Mouse (Mus musculus) limb, embryonic 10.5 days (tissue): Measurements from ENCODE around the gene Wipi2. TPM values are rescaled to one million over a fixed set of nuclear protein-coding genes. Genes with fewer than 3 reads are reported as not detected.

Experiments used
- DNase-seq: peaks from one replicate; pipeline ENCODE4 v3.0.0-alpha.2; 2017; ENCODE audit warnings: low spot score
- H3K27ac ChIP-seq: fragments of 300-500 bp; sonication (generic); 2 replicates; pipeline ENCODE4 v1.5.1; 2016; ENCODE audit warnings: mild to moderate bottlenecking
- H3K27me3 ChIP-seq: fragments of 300-500 bp; sonication (generic); 2 replicates; pipeline ENCODE4 v1.6.1; 2016; ENCODE audit warnings: low read depth, mild to moderate bottlenecking; ENCODE audit not compliant: poor library complexity, severe bottlenecking
- H3K36me3 ChIP-seq: fragments of 300-500 bp; sonication (generic); 2 replicates; pipeline ENCODE4 v1.6.1; 2016; ENCODE audit warnings: mild to moderate bottlenecking, moderate library complexity
- H3K4me1 ChIP-seq: fragments of 300-500 bp; sonication (generic); 2 replicates; pipeline ENCODE4 v1.6.1; 2016
- H3K4me3 ChIP-seq: fragments of 300-500 bp; sonication (generic); 2 replicates; pipeline ENCODE4 v1.5.1; 2016; ENCODE audit warnings: mild to moderate bottlenecking, moderate library complexity
- H3K9me3 ChIP-seq: fragments of 300-500 bp; sonication (generic); replicated peaks from 2 replicates; pipeline ENCODE4 v1.6.1; 2016; ENCODE audit warnings: mild to moderate bottlenecking
- WGBS: fragments of 180-500 bp; shearing (Covaris S2); methylation state at CpG from one replicate; pipeline ENCODE4 v1.1.7; 2016; 5-methylcytosine and 5-hydroxymethylcytosine counted together
- polyA plus RNA-seq: library from polyadenylated mRNA; unstranded; fragments of >200 nt; fragmentation: Nextera tagmentation; extraction: Ambion mirVana; gene quantifications from 2 replicates; pipeline ENCODE4 v1.2.1, GENCODE M21; 2016

Gene Wipi2
- polyA plus RNA-seq, 1 experiment from 2014 or later = 71.6 TPM

DNA sequence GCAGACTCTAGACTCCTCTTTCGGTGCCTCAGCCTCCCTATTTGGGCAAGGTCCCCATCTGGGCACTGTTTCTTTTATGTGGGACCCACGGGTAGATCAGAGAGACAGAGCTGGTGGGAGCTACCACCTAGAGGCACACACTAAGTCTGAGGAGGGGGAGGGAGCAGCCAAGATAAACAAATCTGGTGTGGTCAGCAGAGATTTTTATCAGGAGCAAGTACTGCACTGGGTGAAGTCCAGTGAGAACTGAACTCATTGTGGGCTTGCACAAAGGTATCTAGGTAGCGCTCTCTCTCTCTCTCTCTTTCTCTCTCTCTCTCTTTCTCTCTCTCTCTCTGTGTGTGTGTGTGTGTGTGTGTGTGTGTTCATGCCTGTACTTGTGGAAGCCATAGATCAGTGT is 13.0 kb upstream of the Wipi2 start:
- H3K27me3 ChIP-seq = peaks cover 8% of the 10 kb centered on the region
- no peak overlapping the region for H3K4me3 ChIP-seq
- no peak overlapping the region for H3K27ac ChIP-seq
- no peaks in the 10 kb centered on the region for H3K9me3 ChIP-seq
- 66% methylated on average over 3 of the region's 3 CpGs for WGBS
- no peaks in the 10 kb centered on the region for H3K4me1 ChIP-seq
- DNase-seq = no peak
- H3K36me3 ChIP-seq = no peaks in the 10 kb centered on the region

DNA sequence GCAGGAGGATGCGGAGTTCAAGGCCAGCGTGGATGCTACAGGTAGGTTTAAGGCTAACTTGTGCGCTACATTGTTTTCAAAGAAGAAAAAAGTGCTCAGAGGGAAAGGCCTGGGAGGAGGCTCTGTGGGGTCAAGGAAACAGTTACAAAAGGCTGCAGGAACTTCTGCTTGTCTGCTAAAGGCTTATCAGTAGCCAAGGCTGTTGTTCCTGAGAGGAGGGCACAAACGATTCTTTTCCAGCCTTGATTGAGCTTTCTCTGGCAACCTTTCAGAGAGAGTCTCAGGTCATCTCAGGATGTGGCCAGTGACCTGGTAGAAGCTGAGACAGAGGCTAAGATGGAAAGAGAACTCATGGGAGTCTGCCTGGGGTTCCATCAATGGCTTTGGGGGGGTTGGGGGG is 11.9 kb upstream of the Wipi2 start:
- Histone ChIP-seq H3K4me1 (no peaks in the 10 kb centered on the region), H3K9me3 (no peaks in the 10 kb centered on the region), H3K4me3 (no peak overlapping the region), H3K27me3 (no peaks in the 10 kb centered on the region), H3K27ac (no peak overlapping the region), H3K36me3 (no peaks in the 10 kb centered on the region)
- WGBS = 91% methylated on average over 4 of the region's 4 CpGs
- DNase-seq = no peak

DNA sequence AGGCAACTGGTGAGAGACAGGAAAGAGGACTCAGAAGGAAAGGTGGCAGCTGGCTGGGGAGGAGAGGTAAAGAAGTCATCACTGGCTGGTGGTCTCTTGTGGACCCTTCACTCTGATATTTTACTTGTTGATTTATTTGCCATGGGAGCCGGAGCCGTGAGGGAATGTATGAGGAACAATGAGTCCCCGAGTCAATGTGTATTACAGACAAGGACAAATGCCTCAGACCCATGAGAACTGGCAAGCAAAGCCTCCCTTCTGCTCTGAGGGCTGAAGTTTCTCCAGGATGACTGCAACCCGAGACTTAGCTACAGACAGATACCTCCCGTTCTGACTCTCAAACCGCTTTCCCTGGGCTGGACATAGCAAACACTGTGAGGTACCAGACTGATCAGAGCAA is 11.2 kb upstream of the Wipi2 start:
- no peaks in the 10 kb centered on the region for H3K36me3 ChIP-seq
- DNase-seq = no peak
- no peak overlapping the region for H3K4me3 ChIP-seq
- H3K4me1 ChIP-seq = no peaks in the 10 kb centered on the region
- no peaks in the 10 kb centered on the region for H3K27me3 ChIP-seq
- no peak overlapping the region for H3K27ac ChIP-seq
- WGBS = 71% methylated on average over 6 of the region's 6 CpGs
- H3K9me3 ChIP-seq = no peaks in the 10 kb centered on the region

DNA sequence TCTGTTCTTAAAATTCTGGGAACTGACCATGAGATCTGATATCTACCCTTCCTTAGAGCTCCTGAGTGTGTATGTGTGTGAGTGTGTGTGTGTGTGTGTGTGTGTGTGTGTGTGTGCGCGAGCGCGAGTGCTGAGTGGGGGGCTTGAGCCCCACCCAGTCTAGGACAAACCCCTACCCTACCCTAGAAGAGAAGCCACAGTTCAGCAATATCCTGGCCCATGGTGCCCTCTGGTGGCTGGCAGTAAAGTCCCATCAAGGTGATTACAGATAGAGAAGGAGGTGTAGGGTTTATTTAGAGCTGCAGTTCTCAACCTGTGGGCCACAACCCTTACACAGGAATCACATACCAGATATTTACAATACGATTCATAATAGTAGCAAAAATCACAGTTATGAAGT is 7.6 kb upstream of the Wipi2 start:
- Histone ChIP-seq H3K4me1 (0 out of 2 replicates have a peak, but pooled peaks cover 5% of the 10 kb centered on the region), H3K27ac (no peak overlapping the region), H3K36me3 (no peaks in the 10 kb centered on the region), H3K4me3 (no peak overlapping the region), H3K9me3 (no peaks in the 10 kb centered on the region), H3K27me3 (no peaks in the 10 kb centered on the region)
- peak; percentile 60 for DNase-seq
- 39% methylated on average over 5 of the region's 5 CpGs for WGBS

DNA sequence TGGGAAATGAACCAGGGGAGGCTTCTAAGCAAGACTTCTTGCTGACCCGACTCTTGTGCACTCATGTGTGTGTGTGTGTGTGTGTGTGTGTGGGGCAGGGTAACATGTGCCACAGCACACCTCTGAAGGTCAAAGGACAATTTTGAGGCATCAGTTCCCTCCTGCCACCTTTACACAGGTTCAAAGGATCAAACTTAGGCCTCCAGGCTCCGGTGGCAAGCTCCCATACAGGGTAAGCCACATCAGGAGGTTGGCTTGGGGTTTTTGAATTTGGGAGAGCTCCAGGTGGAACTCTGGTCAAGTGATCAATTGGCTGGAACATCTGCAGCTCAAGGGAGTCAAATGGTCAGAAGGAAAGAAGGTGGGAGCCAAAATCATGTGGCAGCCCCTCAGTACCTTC is 6.1 kb upstream of the Wipi2 start:
- Histone ChIP-seq H3K36me3 (no peaks in the 10 kb centered on the region), H3K9me3 (no peaks in the 10 kb centered on the region), H3K4me1 (peaks cover 10% of the 10 kb centered on the region; the same call in 1 of the 2 replicates), H3K4me3 (no peak overlapping the region), H3K27ac (no peak overlapping the region), H3K27me3 (no peaks in the 10 kb centered on the region)
- DNase-seq = no peak
- 87% methylated on average over 2 of the region's 2 CpGs for WGBS

DNA sequence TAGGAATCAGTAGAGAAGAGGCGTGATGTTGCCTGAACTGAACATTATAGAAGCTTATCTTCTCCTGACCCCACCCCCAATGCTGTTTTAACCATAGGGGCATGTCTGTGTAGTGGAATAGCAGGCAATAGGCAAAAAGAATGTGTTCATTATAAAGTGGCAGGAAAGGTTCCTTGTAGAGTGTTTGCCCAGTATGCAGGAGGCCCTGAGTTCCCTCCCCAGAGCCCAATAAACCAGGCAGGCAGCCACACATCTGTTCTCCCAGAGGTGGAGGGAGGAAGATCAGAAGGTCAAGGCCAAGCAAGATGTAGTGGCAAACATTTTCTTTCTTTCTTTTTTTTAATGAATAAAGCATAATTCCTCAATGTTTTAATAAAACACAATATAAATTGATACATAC is 5.4 kb upstream of the Wipi2 start:
- H3K36me3 ChIP-seq = no peaks in the 10 kb centered on the region
- WGBS = 73% methylated on average over 1 of the region's 1 CpGs

DNA sequence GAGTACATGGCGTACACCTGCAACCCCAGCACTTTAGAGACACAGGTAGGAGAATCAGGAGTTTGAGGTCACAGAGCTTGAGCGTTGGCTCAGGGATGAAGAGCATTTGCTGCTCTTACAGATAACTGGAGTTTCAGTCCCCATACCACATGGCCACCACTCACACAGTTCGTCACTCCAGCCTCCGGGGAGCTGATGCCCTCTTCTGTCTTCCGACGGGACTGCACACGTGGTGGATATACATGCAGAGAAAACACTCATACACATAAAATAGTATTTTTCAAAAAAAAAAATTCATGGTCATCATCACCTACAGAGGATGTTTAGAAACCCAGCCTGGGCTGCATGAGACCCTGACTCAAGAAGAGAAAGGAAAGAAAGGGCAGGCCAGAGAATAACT is 4.4 kb upstream of the Wipi2 start:
- 90% methylated on average over 7 of the region's 7 CpGs for WGBS
- Histone ChIP-seq H3K4me1 (peaks cover 12% of the 10 kb centered on the region; the same call in 1 of the 2 replicates), H3K4me3 (no peak overlapping the region), H3K27ac (no peak overlapping the region), H3K36me3 (no peaks in the 10 kb centered on the region), H3K9me3 (no peaks in the 10 kb centered on the region), H3K27me3 (no peaks in the 10 kb centered on the region)
- no peak for DNase-seq

More for the DNA sequence above, 5.4 kb upstream of the Wipi2 start:
- H3K27me3 ChIP-seq = no peaks in the 10 kb centered on the region
- H3K4me1 ChIP-seq = peaks cover 10% of the 10 kb centered on the region; the same call in 1 of the 2 replicates
- H3K4me3 ChIP-seq = no peak overlapping the region
- H3K27ac ChIP-seq = no peak overlapping the region
- no peak for DNase-seq
- no peaks in the 10 kb centered on the region for H3K9me3 ChIP-seq

DNA sequence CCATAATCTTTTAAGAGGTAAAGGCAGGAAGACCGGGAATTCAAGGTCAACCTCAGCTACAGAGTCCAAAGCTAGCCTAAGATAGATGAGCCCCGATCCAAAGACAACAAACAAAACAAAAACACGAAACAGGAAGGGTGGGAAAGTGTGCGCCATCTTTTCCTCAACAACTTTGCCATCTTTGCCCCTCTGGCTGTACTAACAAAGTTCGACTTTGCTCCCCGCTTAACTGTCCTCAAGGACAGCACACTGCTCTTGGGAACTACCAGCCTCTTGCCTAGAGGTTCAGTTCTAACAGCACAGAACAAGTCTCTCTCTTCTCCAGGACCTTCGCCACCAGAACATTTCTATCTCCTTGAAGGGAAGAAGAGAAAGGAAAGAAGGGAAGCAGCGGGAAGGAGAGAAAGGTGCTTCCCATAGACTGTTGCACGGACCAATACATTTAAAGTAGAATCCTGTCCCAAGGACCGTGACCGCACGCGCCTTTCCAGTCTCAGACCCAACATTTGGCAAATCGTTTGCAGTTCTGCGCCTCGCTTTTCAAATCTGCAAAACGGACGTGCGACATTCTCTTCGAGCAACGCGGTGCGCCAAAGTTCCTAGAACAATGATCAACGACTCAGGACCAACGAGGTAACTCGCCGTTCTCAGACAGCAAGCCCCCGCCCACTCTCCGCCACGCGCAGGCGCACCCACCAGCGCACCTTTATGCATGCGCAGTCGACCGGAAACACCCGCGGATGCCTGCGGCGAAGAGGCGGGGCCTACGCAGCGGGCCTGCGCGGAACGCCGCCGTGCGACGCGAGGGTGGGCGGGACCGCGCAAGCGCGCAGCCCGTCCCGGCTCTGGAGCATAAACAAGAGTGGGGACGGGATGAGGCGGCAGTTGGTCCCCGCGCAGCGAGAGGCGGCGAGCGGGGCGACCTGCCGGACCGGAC is 1.5 kb downstream of the Wipi2 start:
- peak; percentile 99 for DNase-seq
- WGBS = under 1% methylated on average over 69 of the region's 69 CpGs
- no peaks in the 10 kb centered on the region for H3K27me3 ChIP-seq
- peak overlapping the region; percentile 97 for H3K4me3 ChIP-seq
- peak overlapping the region; percentile 94 for H3K27ac ChIP-seq
- no peaks in the 10 kb centered on the region for H3K9me3 ChIP-seq
- peaks cover 30% of the 10 kb centered on the region for H3K36me3 ChIP-seq
- H3K4me1 ChIP-seq = peaks cover 28% of the 10 kb centered on the region

DNA sequence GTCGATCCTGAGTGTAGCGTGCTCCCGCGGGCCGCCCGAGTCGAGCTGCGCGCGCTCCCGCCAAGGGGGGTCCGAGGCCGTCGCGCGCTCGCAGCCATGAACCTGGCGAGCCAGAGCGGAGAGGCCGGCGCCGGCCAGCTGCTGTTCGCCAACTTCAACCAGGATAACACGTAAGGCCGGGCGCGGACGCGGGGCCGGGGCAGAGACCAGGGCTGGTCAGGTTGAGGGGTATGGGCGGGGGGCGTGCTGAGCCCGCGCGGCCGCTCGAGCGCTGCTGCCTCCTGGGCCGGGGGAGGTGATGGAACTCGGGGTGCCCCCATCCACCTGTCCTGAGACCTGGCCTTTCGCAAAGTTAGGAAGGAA is 2.1 kb downstream of the Wipi2 start:
- Histone ChIP-seq H3K27me3 (no peaks in the 10 kb centered on the region), H3K4me3 (peak overlapping the region; percentile 97), H3K9me3 (no peaks in the 10 kb centered on the region), H3K4me1 (peaks cover 28% of the 10 kb centered on the region), H3K27ac (peak overlapping the region; percentile 94), H3K36me3 (peaks cover 36% of the 10 kb centered on the region)
- WGBS = 1% methylated on average over 41 of the region's 41 CpGs
- no peak for DNase-seq

DNA sequence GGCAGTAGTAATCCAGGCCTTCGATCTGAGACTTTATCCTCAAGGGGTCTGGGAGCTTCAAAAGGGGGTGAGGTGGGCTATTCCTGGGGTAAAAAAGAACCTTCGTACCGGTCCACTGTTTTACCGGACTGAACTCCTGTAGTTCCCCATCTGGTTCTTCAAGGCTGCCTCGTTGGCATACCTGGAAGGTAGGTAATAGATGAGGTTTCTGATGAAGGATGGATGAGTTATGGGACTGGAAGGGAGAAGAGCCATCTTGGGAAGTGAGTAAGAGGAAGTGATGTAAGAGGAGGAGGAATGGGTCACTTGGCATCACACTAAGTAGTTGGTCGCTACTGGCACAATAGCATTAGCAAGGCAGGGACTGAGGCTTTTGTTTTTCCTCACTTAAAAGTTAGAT is 2.7 kb downstream of the Wipi2 start:
- 12% methylated on average over 6 of the region's 6 CpGs for WGBS
- peaks cover 28% of the 10 kb centered on the region for H3K4me1 ChIP-seq
- peak overlapping the region; percentile 94 for H3K27ac ChIP-seq
- H3K4me3 ChIP-seq = peak overlapping the region; percentile 97
- peaks cover 41% of the 10 kb centered on the region for H3K36me3 ChIP-seq
- no peak for DNase-seq
- no peaks in the 10 kb centered on the region for H3K27me3 ChIP-seq
- H3K9me3 ChIP-seq = no peaks in the 10 kb centered on the region

DNA sequence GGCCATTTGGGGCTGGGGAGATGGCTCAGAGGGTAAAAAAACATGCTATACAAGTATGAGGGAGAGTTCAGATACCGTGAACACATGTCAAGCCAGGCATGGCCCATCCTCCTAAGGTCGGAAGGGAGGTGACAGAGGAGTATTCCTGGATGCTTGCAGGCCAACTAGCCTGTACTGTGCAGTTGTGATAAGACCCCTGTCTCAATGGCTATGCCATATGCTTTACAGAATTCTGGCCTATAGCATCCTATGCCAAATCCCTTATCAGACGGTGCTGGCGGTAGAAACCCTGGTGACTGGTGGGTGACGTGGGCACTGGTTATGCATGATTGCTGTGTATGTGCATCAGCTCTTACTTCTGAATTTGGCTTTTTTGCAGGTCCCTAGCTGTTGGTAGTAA is 10.3 kb downstream of the Wipi2 start:
- Histone ChIP-seq H3K36me3 (peaks cover 99% of the 10 kb centered on the region), H3K4me1 (no peaks in the 10 kb centered on the region), H3K9me3 (no peaks in the 10 kb centered on the region), H3K27me3 (no peaks in the 10 kb centered on the region), H3K4me3 (no peak overlapping the region), H3K27ac (no peak overlapping the region)
- WGBS = 95% methylated on average over 5 of the region's 5 CpGs
- DNase-seq = no peak

DNA sequence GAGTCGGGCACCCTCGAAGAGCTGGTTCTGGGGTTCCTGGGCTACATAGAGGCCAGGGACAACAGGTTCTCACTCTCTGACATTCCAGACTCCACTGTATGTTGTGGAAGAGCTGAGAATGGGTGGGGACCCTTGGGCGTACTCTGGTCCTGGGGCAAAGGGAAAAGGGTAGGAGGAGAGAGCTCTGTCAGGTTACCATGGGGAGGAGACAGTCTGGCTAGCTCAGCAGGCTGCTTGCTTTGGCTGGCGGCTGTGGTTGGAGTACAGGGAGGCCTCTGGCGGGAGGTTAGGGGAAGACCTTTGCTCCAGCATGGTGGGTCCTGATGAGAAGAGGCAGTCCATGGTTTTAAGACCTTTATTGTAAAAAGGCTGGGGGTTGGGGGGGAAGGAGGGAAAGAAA is 12.6 kb downstream of the Wipi2 start:
- Histone ChIP-seq H3K27me3 (no peaks in the 10 kb centered on the region), H3K9me3 (no peaks in the 10 kb centered on the region), H3K4me3 (no peak overlapping the region), H3K36me3 (peaks cover 93% of the 10 kb centered on the region), H3K4me1 (no peaks in the 10 kb centered on the region), H3K27ac (no peak overlapping the region)
- WGBS = 89% methylated on average over 5 of the region's 5 CpGs
- DNase-seq = no peak

DNA sequence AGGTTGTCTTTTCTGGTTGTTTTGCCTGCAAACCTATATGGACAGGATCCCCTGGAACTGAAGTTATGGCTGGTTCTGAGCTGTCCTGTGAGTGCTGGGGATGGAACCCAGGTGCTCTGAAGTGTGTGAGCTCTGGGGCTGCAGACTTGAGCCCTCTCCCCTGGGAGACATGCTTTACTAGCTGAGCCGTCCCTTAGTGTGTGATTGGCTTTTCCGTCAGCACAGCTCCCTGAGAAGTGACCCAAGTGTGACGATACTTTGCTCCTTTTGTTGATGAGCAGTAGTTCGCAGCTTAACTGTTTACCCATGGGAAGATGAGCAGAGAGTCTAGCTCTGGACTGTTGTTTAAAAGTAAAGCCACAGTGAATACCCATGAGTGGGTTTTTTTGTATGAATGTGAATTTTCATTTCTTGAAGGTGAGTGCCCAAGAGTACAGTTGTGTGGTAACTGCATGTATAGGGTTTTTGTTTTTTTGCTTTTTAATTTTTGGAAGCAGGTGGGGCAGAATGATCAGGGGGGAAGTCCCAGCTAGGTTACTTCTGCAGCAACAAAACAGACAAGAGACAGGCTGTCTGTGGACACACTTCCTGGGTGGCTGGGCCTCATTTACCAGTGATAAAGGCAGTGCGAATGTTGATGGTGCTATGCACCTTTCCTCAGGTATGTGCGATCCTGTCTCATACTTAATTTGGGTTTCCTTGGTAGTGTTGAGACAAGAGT is 14.0 kb downstream of the Wipi2 start:
- Histone ChIP-seq H3K27ac (no peak overlapping the region), H3K9me3 (no peaks in the 10 kb centered on the region), H3K27me3 (no peaks in the 10 kb centered on the region), H3K4me1 (no peaks in the 10 kb centered on the region), H3K4me3 (no peak overlapping the region), H3K36me3 (peaks cover 85% of the 10 kb centered on the region)
- no peak for DNase-seq
- WGBS = 92% methylated on average over 6 of the region's 6 CpGs
